Mouse (Mus musculus) E14TG2a.4 (cell line): Measurements from ENCODE around the gene Myl10.
"Not testable (repeated sequence)": the region's sequence is repeated elsewhere in the genome, so short reads cannot be mapped to it uniquely, and the experiment has no call there.

Experiments
- H3K27me3 ChIP-seq: 2 replicates; pipeline ENCODE4 v1.6.1; 2014; ENCODE audit warnings: low read length, control low read depth; ENCODE audit not compliant: insufficient read depth
- H3K36me3 ChIP-seq: 2 replicates; pipeline ENCODE4 v1.6.1; 2014; ENCODE audit warnings: low read length, control low read depth; ENCODE audit not compliant: insufficient read depth
- H3K4me1 ChIP-seq: replicated peaks from 2 replicates; pipeline ENCODE4 v1.6.1; 2014; ENCODE audit warnings: low read depth, low read length, control low read depth
- H3K4me3 ChIP-seq: replicated peaks from 2 replicates; pipeline ENCODE4 v1.5.1; 2014; ENCODE audit warnings: mild to moderate bottlenecking, low read length
- H3K9me3 ChIP-seq: 2 replicates; pipeline ENCODE4 v1.6.1; 2014; ENCODE audit warnings: low read length, control low read depth
- CTCF ChIP-seq: conservative IDR thresholded peaks from 2 replicates; pipeline ENCODE4 v1.5.1; 2014; ENCODE audit warnings: low read length
- NANOG ChIP-seq: IDR thresholded peaks from 2 replicates; pipeline ENCODE4 v1.6.1; 2014; ENCODE audit warnings: borderline replicate concordance, low read length, mixed read lengths
- POU5F1 ChIP-seq: IDR thresholded peaks from 2 replicates; pipeline ENCODE4 v1.6.1; 2014; ENCODE audit warnings: low read length, borderline replicate concordance

Myl10 gene

DNA sequence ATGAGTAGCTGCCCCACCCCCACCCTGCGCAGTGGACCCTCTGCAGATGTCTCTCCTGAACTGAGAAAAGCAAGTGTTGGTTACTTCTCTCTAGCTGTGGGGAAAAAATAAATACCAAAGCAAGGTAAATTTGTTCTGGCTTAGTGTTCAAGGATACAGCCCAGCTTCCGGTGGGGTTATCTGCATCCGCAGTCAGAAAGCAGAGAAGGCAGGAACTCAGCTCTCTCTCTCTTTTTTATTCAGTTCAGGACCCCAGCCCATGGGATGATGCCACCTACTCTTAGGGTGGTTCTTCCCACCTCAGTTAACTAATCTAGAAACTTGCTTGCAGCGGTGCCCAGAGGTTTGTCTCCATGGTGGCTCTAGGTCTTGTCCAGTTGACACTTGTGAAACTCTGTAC, at the start of gene Myl10:
Gene Myl10, plus strand, starts transcription at position 363 of the 400 bp plus-strand sequence.
- 0 out of 2 replicates have a peak, but pooled peaks cover 4% of the 10 kb centered on the region for H3K4me1 ChIP-seq
- peaks cover 4% of the 10 kb centered on the region; the same call in 1 of the 2 replicates for H3K9me3 ChIP-seq
- peaks cover 29% of the 10 kb centered on the region for H3K27me3 ChIP-seq
- TF ChIP-seq POU5F1: no peak
- TF ChIP-seq CTCF: no peak
- TF ChIP-seq NANOG: no peak
- no peak within 1 kb of the TSS for H3K4me3 ChIP-seq
- H3K36me3 ChIP-seq: no peaks in the 10 kb centered on the region

DNA sequence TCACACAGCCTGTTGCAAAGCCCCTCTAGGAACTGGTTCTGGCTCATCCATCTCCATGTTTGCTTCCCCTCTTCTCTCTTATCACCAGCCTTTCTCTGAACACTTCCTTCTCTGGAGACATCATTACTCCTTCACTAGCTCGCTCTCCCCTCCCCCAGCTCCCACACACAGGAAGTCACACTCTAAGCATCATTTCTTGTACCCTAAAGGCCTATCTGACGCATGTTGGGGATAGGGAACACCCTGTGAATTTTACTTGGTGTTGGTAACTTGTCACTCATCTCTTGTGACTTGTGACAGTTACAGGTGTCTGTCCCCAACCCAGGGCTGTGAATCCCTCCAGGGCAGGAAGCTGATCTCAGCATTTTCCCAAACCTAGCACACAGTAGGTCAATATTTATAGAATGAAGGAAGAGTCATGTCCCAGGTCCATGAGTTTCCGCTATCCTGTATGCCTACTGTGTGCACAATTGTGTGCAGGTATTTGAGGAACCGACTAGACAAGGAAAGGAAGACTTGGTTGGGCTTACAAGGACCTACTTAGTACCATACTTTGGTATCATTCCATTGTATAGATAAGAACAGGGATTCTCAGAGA, 46.1 kb upstream of the Myl10 start:
- Histone ChIP-seq H3K4me1 (peaks cover 8% of the 10 kb centered on the region), H3K4me3 (no peak overlapping the region), H3K36me3 (no peaks in the 10 kb centered on the region), H3K9me3 (peaks cover 9% of the 10 kb centered on the region), H3K27me3 (peaks cover 37% of the 10 kb centered on the region)
- no peak for TF ChIP-seq CTCF

DNA sequence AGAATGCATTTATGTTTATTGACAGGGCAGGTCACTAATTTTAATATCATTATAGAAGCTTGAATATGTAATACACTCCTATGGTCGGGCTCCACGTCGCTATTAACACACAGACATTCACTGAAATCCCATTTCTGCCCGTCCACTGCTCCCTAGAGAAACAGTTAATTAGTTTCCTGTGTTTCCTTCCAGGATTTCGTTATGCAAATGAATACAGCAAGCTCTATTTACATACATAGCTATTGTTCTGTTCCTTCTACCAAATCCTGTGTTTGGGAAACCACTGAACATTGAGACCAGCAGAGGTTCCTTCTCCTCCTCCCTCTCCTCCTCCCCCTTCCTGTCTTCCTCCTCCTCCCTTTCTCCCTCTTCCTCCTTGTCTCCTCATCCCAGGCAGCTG, 43.9 kb upstream of the Myl10 start:
- Histone ChIP-seq H3K9me3 (peaks cover 9% of the 10 kb centered on the region), H3K4me3 (no peak overlapping the region), H3K27me3 (peaks cover 26% of the 10 kb centered on the region), H3K36me3 (no peaks in the 10 kb centered on the region), H3K4me1 (peaks cover 8% of the 10 kb centered on the region)
- TF ChIP-seq NANOG (no peak), CTCF (no peak), POU5F1 (no peak)

DNA sequence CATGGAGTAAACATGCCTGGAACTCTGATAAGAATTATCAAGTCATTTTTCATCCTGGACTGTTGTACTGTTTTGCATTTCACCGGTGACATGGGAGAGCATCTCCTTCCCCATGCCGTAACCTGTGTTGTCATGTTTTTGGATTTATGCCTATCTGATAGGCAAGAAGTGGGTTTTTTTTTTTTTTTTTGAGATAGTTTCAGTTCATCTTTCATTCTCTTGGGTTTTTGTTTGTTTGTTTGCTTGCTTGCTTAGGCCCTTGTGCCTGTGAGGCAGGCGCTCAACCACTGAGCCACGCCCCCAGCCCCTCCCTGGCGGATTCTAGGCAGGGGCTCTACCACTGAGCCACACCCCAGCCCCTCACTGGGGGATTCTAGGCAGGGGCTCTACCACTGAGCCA, 43.3 kb upstream of the Myl10 start:
- TF ChIP-seq NANOG (no peak), CTCF (no peak), POU5F1 (no peak)
- peaks cover 21% of the 10 kb centered on the region for H3K27me3 ChIP-seq
- peaks cover 9% of the 10 kb centered on the region for H3K9me3 ChIP-seq
- H3K4me1 ChIP-seq: peaks cover 8% of the 10 kb centered on the region
- no peaks in the 10 kb centered on the region for H3K36me3 ChIP-seq
- H3K4me3 ChIP-seq: no peak overlapping the region

DNA sequence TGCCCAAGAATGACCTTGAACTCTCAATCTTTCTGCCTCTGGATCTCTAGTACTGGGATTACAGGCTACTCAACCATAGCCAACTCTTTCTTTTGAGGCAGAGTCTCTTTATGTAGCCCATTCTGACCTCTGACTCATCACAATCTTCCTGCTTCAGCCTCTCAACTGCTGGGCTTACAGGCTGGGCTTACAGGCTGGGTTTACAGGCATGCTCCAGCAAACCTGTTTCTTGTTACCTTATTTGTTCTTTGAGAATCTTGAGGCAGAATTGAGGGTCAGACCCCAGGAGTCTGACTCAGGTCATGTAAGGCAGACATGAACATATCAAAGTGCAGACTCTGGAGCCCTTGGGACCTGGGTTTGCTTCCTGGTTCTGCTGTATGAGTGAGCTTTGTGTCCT, 38.5 kb upstream of the Myl10 start:
- TF ChIP-seq POU5F1: no peak
- TF ChIP-seq NANOG: no peak
- no peak for TF ChIP-seq CTCF
- peaks cover 5% of the 10 kb centered on the region for H3K9me3 ChIP-seq
- no peaks in the 10 kb centered on the region for H3K36me3 ChIP-seq
- H3K27me3 ChIP-seq: peaks cover 4% of the 10 kb centered on the region; the same call in 1 of the 2 replicates
- no peak overlapping the region for H3K4me3 ChIP-seq
- H3K4me1 ChIP-seq: no peaks in the 10 kb centered on the region

DNA sequence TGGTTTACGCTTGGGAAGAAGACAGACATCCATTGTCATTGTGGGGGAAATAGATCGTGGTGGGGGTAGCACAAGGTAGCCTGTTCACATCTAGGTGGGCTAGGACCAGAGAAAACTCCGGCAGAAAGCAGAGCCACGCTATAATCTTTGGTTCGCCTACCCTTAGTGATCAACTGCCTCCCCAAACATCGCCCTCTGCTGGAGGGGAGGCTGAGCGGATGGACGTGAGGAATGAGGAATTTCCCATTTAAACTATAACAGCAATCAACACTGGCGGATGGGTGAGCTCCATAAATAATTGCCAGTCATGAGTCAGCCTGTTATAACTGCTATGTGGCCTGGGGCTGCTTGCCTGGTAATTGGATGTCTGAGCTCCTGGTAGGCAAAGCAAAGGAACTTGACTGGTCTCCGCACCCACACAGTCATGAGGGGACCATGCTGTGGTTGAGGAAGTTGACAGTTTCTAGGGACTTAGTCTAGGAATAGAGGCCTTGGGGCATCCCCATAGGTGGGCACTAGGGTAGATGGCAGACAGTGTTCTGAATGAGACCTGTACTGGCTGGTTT, 36.0 kb upstream of the Myl10 start:
- no peaks in the 10 kb centered on the region for H3K4me1 ChIP-seq
- H3K36me3 ChIP-seq: no peaks in the 10 kb centered on the region
- TF ChIP-seq CTCF (peak; percentile 74), POU5F1 (no peak)
- H3K4me3 ChIP-seq: no peak overlapping the region
- peaks cover 5% of the 10 kb centered on the region; the same call in 1 of the 2 replicates for H3K9me3 ChIP-seq
- H3K27me3 ChIP-seq: 0 out of 2 replicates have a peak, but pooled peaks cover 4% of the 10 kb centered on the region

GRCm38 (mm10) chr5:136660721-136661120, 32.2 kb upstream of the Myl10 start:
- not testable (repeated sequence) for H3K4me3 ChIP-seq, H3K4me1 ChIP-seq, H3K9me3 ChIP-seq

GRCm38 (mm10) chr5:136662281-136662680, 30.7 kb upstream of the Myl10 start:
- Histone ChIP-seq H3K9me3 (peaks cover 5% of the 10 kb centered on the region; the same call in 1 of the 2 replicates), H3K4me1 (no peaks in the 10 kb centered on the region), H3K36me3 (no peaks in the 10 kb centered on the region), H3K27me3 (peaks cover 18% of the 10 kb centered on the region), H3K4me3 (no peak overlapping the region)
- TF ChIP-seq CTCF (no peak), NANOG (no peak), POU5F1 (no peak)

More at GRCm38 (mm10) chr5:136660721-136661120, 32.2 kb upstream of the Myl10 start:
- H3K27me3 ChIP-seq: peaks cover 18% of the 10 kb centered on the region
- not testable (repeated sequence) for H3K36me3 ChIP-seq

GRCm38 (mm10) chr5:136662822-136663221, 30.1 kb upstream of the Myl10 start:
- Histone ChIP-seq H3K4me3 (no peak overlapping the region), H3K27me3 (peaks cover 18% of the 10 kb centered on the region), H3K4me1 (no peaks in the 10 kb centered on the region), H3K9me3 (peaks cover 5% of the 10 kb centered on the region; the same call in 1 of the 2 replicates), H3K36me3 (no peaks in the 10 kb centered on the region)
- TF ChIP-seq POU5F1: no peak
- TF ChIP-seq CTCF: no peak
- TF ChIP-seq NANOG: no peak
